Mouse (Mus musculus): ENCODE measurements around the gene Btbd2. TPM values are rescaled to one million over a fixed set of nuclear protein-coding genes. Genes with fewer than 3 reads are reported as not detected.

The Btbd2 gene
- polyA plus RNA-seq (2014; fragmentation: Illumina TruSeq; extraction: RNeasy Lipid Tissue Mini Kit (QIAGEN cat#74804); ENCODE audit: low read depth, low replicate concordance), result 0.22 TPM

DNA sequence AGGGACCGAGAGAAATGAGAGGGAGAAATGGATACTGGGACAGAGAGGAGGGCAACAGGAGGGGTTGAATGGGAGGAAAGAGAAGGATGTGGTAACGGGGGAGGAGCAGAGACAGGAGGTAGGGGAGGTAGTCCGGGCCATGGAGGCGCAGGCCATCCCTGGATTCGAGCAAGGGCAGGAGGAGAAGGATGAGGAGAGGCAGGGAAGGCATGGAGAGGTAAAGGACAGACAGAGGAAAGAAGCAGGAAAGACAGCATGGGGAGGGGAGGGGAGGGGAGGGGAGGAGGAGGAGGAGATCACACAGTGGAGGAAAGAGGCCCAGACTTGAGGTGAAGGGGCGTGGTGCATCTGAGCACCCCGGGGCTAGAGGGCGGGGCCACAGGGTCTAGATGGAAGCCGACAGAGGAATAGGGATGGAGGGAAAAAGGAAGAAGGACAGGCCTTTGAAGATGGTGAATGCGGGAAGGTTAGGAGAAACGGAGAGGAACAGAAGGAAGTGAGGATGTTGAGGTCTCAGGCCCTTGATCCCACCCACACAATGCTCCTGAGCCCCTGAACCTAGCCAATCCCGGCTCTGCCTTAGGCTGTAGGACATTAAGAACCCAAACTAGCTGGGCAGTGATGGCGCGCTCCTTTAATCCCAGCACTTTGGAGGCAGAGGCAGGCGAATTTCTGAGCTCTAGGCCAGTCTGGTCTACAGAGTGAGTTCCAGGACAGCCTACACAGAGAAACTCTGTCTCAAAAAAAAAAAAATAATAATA is at the start of gene Btbd2:
Gene Btbd2 (minus strand): TSS at position 209 of the 761 bp plus-strand sequence.

DNA sequence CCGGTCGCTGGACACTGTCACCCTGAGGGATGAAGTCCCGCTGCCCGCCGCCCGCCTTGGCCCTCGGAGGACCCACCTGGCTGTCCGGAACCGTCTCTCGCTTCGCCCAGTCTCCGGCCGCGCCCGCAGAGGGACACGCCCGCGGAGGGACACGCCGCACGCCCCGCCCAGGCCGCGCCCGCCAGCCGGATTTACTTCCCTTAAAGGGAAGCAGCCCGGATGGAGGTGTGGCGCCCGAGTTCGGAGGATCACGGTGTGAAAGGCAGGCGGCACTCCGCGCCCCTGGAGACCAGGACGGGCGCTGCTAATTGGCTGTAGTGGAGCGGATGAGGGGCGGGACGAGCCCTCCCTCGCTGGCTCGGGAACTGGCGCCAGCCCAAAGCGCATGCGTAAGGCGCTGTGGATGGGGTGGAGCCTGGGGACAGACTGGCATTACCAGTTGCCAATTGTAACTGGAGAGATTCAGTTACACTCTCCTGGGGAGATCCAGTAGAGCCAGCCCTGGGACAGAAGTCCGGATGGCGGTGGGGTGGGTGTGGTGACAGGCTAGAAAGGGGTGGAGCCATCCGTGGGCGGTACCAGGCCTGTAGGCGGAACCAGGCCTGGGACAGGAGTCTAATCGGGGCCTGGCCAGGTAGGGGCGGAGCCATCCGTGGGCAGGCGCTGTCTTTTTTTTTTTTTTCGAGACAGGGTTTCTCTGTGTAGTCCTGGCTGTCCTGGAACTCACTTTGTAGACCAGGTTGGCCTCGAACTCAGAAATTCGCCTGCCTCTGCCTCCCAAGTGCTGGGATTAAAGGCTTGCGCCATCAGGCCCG is 45.1 kb upstream of the Btbd2 start, which contains the start of the genes Mob3a and Izumo4:
Gene Mob3a (minus strand): TSS at position 257 of the 815 bp plus-strand sequence.
Gene Izumo4 (plus strand): TSS at position 464 of the 815 bp plus-strand sequence.

DNA sequence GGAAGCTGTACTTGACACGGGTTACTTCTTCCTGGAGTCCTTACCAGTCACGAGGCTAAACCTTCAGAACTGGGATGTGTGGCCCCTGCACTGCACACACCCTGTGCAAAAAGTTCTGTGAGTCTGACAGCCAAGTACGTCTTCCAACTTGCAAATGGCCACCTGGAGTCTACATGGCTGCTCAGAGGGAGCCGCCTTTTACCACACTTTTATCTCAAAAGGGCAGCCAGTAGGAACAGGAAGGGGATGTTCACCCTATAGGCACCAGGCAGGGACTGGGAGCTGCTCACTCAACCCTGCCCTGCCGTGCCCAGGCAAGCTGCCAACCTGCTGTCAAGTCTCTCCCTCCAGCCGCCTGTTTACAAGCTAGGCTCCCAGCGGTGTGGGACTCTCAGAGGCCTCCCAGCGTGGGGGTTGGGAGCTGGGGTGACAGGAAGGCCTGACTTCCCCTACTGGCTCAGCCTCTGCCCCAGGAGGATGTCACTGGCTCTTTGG is 21.1 kb upstream of the Btbd2 start, which contains the start of gene Mknk2:
Gene Mknk2 (minus strand): TSS at position 171 of the 495 bp plus-strand sequence.

DNA sequence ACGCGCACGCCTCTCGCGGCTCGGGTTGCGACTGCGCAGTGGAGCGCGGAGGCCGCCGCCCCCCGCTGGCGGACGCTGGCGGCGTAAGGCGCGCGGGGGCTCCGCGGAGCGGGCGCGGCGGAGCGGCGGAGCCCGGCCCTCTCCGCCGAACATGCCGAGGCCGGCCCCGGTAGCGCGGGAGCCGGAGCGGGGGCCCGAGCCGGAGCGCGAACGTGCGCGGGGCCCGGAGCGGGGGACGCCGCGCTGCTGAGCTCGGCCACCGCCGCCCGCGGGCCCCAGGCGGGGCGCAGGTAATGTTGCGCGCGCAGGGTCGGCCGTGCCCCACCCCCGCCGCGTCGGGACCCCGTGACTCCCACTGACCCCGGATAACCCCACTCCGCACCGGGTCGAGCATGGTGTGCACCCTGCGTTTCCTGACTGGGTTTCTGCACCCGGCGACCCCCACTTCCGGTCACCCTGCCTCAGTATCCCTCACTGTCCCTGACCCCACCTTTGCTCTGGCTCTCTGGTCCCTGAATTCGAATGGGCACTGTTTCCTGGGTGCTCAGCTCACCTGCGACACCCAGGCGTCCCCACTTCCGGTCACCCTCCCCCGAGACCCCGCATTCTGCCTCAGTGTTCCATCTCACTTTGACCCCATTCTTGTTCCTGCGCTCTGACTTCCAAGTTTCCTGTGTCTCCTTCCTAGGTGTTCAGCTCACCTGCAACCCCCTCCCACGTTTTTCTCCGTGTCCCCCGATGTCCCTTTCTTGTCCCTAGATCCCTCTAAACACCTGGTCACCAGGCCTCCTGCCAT is 34.0 kb downstream of the Btbd2 start, which contains the start of gene Csnk1g2:
Gene Csnk1g2 (plus strand): TSS at position 178 of the 796 bp plus-strand sequence.

DNA sequence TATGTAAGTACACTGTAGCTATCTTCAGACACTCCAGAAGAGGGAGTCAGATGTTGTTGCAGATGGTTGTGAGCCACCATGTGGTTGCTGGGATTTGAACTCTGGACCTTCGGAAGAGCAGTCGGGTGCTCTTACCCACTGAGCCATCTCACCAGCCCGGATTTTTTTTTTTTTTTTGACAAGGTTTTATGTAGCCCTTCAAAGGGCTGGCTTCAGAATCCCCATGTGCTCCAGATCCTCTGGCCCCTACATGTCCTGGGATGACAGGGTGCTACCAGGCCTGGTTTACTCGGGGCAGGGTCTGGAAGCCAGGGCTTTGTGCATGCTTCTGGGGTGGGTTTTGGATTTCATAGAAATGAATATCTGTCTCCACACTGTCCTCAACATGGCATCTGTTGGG is 51.1 kb downstream of the Btbd2 start, which contains the start of gene Gm49322:
Gene Gm49322 (plus strand): TSS at position 301 of the 400 bp plus-strand sequence.

GRCm38 (mm10) chr10:80602698-80603325 is 54.1 kb downstream of the Btbd2 start, which contains the start of the genes Scamp4 and Adat3:
Gene Scamp4, plus strand, starts transcription at chr10:80602872.
Gene Adat3, plus strand, starts transcription at chr10:80602880.

Other genes starting within 250 kb of the Btbd2 start
- 3.2 TPM for gene Tcf3, start 223.4 kb downstream of the Btbd2 start, polyA plus RNA-seq (2014; fragmentation: Illumina TruSeq; extraction: RNeasy Lipid Tissue Mini Kit (QIAGEN cat#74804); ENCODE audit: low read depth, low replicate concordance)
- not detected for gene Onecut3, start 162.2 kb downstream of the Btbd2 start, polyA plus RNA-seq (2014; fragmentation: Illumina TruSeq; extraction: RNeasy Lipid Tissue Mini Kit (QIAGEN cat#74804); ENCODE audit: low read depth, low replicate concordance)
- gene Atp8b3, start 117.9 kb downstream of the Btbd2 start, polyA plus RNA-seq (2014; fragmentation: Illumina TruSeq; extraction: RNeasy Lipid Tissue Mini Kit (QIAGEN cat#74804); ENCODE audit: low read depth, low replicate concordance), result not detected
- gene Rexo1, start 95.5 kb downstream of the Btbd2 start, polyA plus RNA-seq (2014; fragmentation: Illumina TruSeq; extraction: RNeasy Lipid Tissue Mini Kit (QIAGEN cat#74804); ENCODE audit: low read depth, low replicate concordance), result 0.66 TPM
- 2.7 TPM for gene Klf16, start 79.8 kb downstream of the Btbd2 start, polyA plus RNA-seq (2014; fragmentation: Illumina TruSeq; extraction: RNeasy Lipid Tissue Mini Kit (QIAGEN cat#74804); ENCODE audit: low read depth, low replicate concordance)
- gene Abhd17a, start 66.7 kb downstream of the Btbd2 start, polyA plus RNA-seq (2014; fragmentation: Illumina TruSeq; extraction: RNeasy Lipid Tissue Mini Kit (QIAGEN cat#74804); ENCODE audit: low read depth, low replicate concordance), result not detected
- gene Scamp4, start 54.2 kb downstream of the Btbd2 start, polyA plus RNA-seq (2014; fragmentation: Illumina TruSeq; extraction: RNeasy Lipid Tissue Mini Kit (QIAGEN cat#74804); ENCODE audit: low read depth, low replicate concordance), result 1.9 TPM
- gene Adat3, start 54.2 kb downstream of the Btbd2 start, polyA plus RNA-seq (2014; fragmentation: Illumina TruSeq; extraction: RNeasy Lipid Tissue Mini Kit (QIAGEN cat#74804); ENCODE audit: low read depth, low replicate concordance), result not detected
- not detected for gene Gm49322, start 51.0 kb downstream of the Btbd2 start, polyA plus RNA-seq (2014; fragmentation: Illumina TruSeq; extraction: RNeasy Lipid Tissue Mini Kit (QIAGEN cat#74804); ENCODE audit: low read depth, low replicate concordance)
- gene Csnk1g2, start 34.2 kb downstream of the Btbd2 start, polyA plus RNA-seq (2014; fragmentation: Illumina TruSeq; extraction: RNeasy Lipid Tissue Mini Kit (QIAGEN cat#74804); ENCODE audit: low read depth, low replicate concordance), result 1.1 TPM
- 3.6 TPM for gene Mknk2, start 21.0 kb upstream of the Btbd2 start, polyA plus RNA-seq (2014; fragmentation: Illumina TruSeq; extraction: RNeasy Lipid Tissue Mini Kit (QIAGEN cat#74804); ENCODE audit: low read depth, low replicate concordance)
- gene Mob3a, start 44.9 kb upstream of the Btbd2 start, polyA plus RNA-seq (2014; fragmentation: Illumina TruSeq; extraction: RNeasy Lipid Tissue Mini Kit (QIAGEN cat#74804); ENCODE audit: low read depth, low replicate concordance), result 4.6 TPM
- 3.5 TPM for gene Izumo4, start 45.1 kb upstream of the Btbd2 start, polyA plus RNA-seq (2014; fragmentation: Illumina TruSeq; extraction: RNeasy Lipid Tissue Mini Kit (QIAGEN cat#74804); ENCODE audit: low read depth, low replicate concordance)
- gene Ap3d1, start 85.2 kb upstream of the Btbd2 start, polyA plus RNA-seq (2014; fragmentation: Illumina TruSeq; extraction: RNeasy Lipid Tissue Mini Kit (QIAGEN cat#74804); ENCODE audit: low read depth, low replicate concordance), result 14.0 TPM
- gene Dot1l, start 98.1 kb upstream of the Btbd2 start, polyA plus RNA-seq (2014; fragmentation: Illumina TruSeq; extraction: RNeasy Lipid Tissue Mini Kit (QIAGEN cat#74804); ENCODE audit: low read depth, low replicate concordance), result 3.0 TPM
- gene Sf3a2, start 141.1 kb upstream of the Btbd2 start, polyA plus RNA-seq (2014; fragmentation: Illumina TruSeq; extraction: RNeasy Lipid Tissue Mini Kit (QIAGEN cat#74804); ENCODE audit: low read depth, low replicate concordance), result 2.4 TPM
- 3.9 TPM for gene Plekhj1, start 141.6 kb upstream of the Btbd2 start, polyA plus RNA-seq (2014; fragmentation: Illumina TruSeq; extraction: RNeasy Lipid Tissue Mini Kit (QIAGEN cat#74804); ENCODE audit: low read depth, low replicate concordance)
- not detected for gene Amh, start 148.2 kb upstream of the Btbd2 start, polyA plus RNA-seq (2014; fragmentation: Illumina TruSeq; extraction: RNeasy Lipid Tissue Mini Kit (QIAGEN cat#74804); ENCODE audit: low read depth, low replicate concordance)
- not detected for gene Jsrp1, start 156.4 kb upstream of the Btbd2 start, polyA plus RNA-seq (2014; fragmentation: Illumina TruSeq; extraction: RNeasy Lipid Tissue Mini Kit (QIAGEN cat#74804); ENCODE audit: low read depth, low replicate concordance)
- 116 TPM for gene Oaz1, start 169.6 kb upstream of the Btbd2 start, polyA plus RNA-seq (2014; fragmentation: Illumina TruSeq; extraction: RNeasy Lipid Tissue Mini Kit (QIAGEN cat#74804); ENCODE audit: low read depth, low replicate concordance)
- not detected for gene Lingo3, start 187.0 kb upstream of the Btbd2 start, polyA plus RNA-seq (2014; fragmentation: Illumina TruSeq; extraction: RNeasy Lipid Tissue Mini Kit (QIAGEN cat#74804); ENCODE audit: low read depth, low replicate concordance)
- gene Lsm7, start 198.1 kb upstream of the Btbd2 start, polyA plus RNA-seq (2014; fragmentation: Illumina TruSeq; extraction: RNeasy Lipid Tissue Mini Kit (QIAGEN cat#74804); ENCODE audit: low read depth, low replicate concordance), result 2.8 TPM
- gene Sppl2b, start 198.2 kb upstream of the Btbd2 start, polyA plus RNA-seq (2014; fragmentation: Illumina TruSeq; extraction: RNeasy Lipid Tissue Mini Kit (QIAGEN cat#74804); ENCODE audit: low read depth, low replicate concordance), result not detected
- not detected for gene Tmprss9, start 214.8 kb upstream of the Btbd2 start, polyA plus RNA-seq (2014; fragmentation: Illumina TruSeq; extraction: RNeasy Lipid Tissue Mini Kit (QIAGEN cat#74804); ENCODE audit: low read depth, low replicate concordance)
- gene Timm13, start 243.9 kb upstream of the Btbd2 start, polyA plus RNA-seq (2014; fragmentation: Illumina TruSeq; extraction: RNeasy Lipid Tissue Mini Kit (QIAGEN cat#74804); ENCODE audit: low read depth, low replicate concordance), result not detected

Data from sigmoid colon, adult 10 weeks (tissue).